8 mouse cellular contexts compared by ENCODE assay signal in genomic region chr1:171360253-171360652, GRCm38 (mm10). TPM values are rescaled to one million over a fixed set of nuclear protein-coding genes. Genes with fewer than 3 reads are reported as not detected.
A peak's percentile ranks its signal among the peaks of the same experiment; 100 is the strongest.
DNase-seq lines count a peak whose midpoint lies in the region; ATAC-seq and TF ChIP-seq lines count a peak whose summit lies in the region.

No protein-coding gene starts in this region.

- TF ChIP-seq POLR2A in heart, adult 2 months (IDR thresholded peaks at IDR 0.05; ENCODE audit: insufficient read depth, low read depth, low read length): no peak

- no peaks in the 10 kb centered on the region for H3K27me3 ChIP-seq in heart, adult 2 months (ENCODE audit: control insufficient read depth, insufficient read depth, low read length)
- H3K27me3 ChIP-seq in neural tube, embryonic 11.5 days (ENCODE audit: control insufficient read depth, insufficient read depth, low read length): no peaks in the 10 kb centered on the region
- no peaks in the 10 kb centered on the region for H3K27me3 ChIP-seq in forebrain, embryonic 15.5 days
- H3K27me3 ChIP-seq in liver, embryonic 11.5 days (replicated peaks; ENCODE audit: control insufficient read depth, insufficient read depth, low read length): no peaks in the 10 kb centered on the region

- intact Hi-C loops in heart, adult 2 months (cut with DNase I): loop anchor here (2.0 to 5.0 kb wide), 2 partner anchors 47 to 207 kb away; no protein-coding TSS in a partner anchor
- intact Hi-C loops in heart, postnatal 14 days (cut with DNase I): loop anchor here (5.0 kb wide), 1 partner anchor 207 kb away; no protein-coding TSS in a partner anchor

- no peak overlapping the region; the same call in 1 of the 2 replicates for H3K27ac ChIP-seq in heart, adult 2 months
- H3K27ac ChIP-seq in neural tube, embryonic 11.5 days (ENCODE audit: low read depth, low read length): peak overlapping the region; percentile 45
- peak overlapping the region; percentile 85 for H3K27ac ChIP-seq in forebrain, embryonic 15.5 days (replicated peaks)
- no peak overlapping the region for H3K27ac ChIP-seq in liver, embryonic 11.5 days (ENCODE audit: low read depth, low read length)

- H3K36me3 ChIP-seq in heart, adult 2 months (ENCODE audit: control insufficient read depth, insufficient read depth, low read length): no peaks in the 10 kb centered on the region
- H3K36me3 ChIP-seq in neural tube, embryonic 11.5 days (ENCODE audit: control insufficient read depth, insufficient read depth, low read length): 0 out of 2 replicates have a peak, but pooled peaks cover 2% of the 10 kb centered on the region
- peaks cover 15% of the 10 kb centered on the region for H3K36me3 ChIP-seq in forebrain, embryonic 15.5 days
- H3K36me3 ChIP-seq in liver, embryonic 11.5 days (ENCODE audit: control insufficient read depth, insufficient read depth, low read length): peaks cover 13% of the 10 kb centered on the region; the same call in 1 of the 2 replicates

- peak overlapping the region; percentile 80 for H3K4me2 ChIP-seq in neural tube, embryonic 11.5 days (ENCODE audit: low read depth)
- H3K4me2 ChIP-seq in forebrain, embryonic 15.5 days (replicated peaks): peak overlapping the region; percentile 84
- H3K4me2 ChIP-seq in liver, embryonic 11.5 days: peak overlapping the region; percentile 91

- no peaks in the 10 kb centered on the region for H3K79me2 ChIP-seq in heart, adult 2 months (replicated peaks; ENCODE audit: control insufficient read depth, insufficient read depth, low read length)

- no peaks in the 10 kb centered on the region; the same call in 1 of the 2 replicates for H3K4me1 ChIP-seq in heart, adult 2 months (ENCODE audit: control insufficient read depth, insufficient read depth, low read length)
- peaks cover 5% of the 10 kb centered on the region for H3K4me1 ChIP-seq in neural tube, embryonic 11.5 days (ENCODE audit: control insufficient read depth, insufficient read depth, low read length)
- H3K4me1 ChIP-seq in forebrain, embryonic 15.5 days: peaks cover 18% of the 10 kb centered on the region
- H3K4me1 ChIP-seq in liver, embryonic 11.5 days (replicated peaks; ENCODE audit: control insufficient read depth, insufficient read depth, low read length): peaks cover 11% of the 10 kb centered on the region

- peak; percentile 66; the same call in 1 of the 2 replicates for ATAC-seq in neural tube, embryonic 11.5 days (ENCODE audit: insufficient read depth, low FRiP score, low TSS enrichment)
- ATAC-seq in forebrain, embryonic 15.5 days (replicated peaks): no peak; the same call in 1 of the 2 replicates
- no peak for ATAC-seq in liver, embryonic 11.5 days (replicated peaks; ENCODE audit: low FRiP score)

- peak in 1 of 2 experiments; percentile 23 for DNase-seq in heart, adult 2 months
- no peak for DNase-seq in heart, postnatal 14 days
- no peak for DNase-seq in neural tube, embryonic 11.5 days (ENCODE audit: low spot score)
- DNase-seq in neural tube, embryonic 10.5 days (ENCODE audit: extremely low spot score, low spot score): no peak
- no peak for DNase-seq in liver, embryonic 11.5 days (ENCODE audit: low spot score)
- DNase-seq in right cerebral cortex, postnatal 10 days (ENCODE audit: low spot score in 2 of 2): peak; percentile 66 to 68
- no peak for DNase-seq in embryo, embryonic 10 days (ENCODE audit: low spot score)

- H3K9me3 ChIP-seq in neural tube, embryonic 11.5 days (ENCODE audit: control insufficient read depth, low read length): peaks cover 3% of the 10 kb centered on the region; the same call in 1 of the 2 replicates
- peaks cover 3% of the 10 kb centered on the region; the same call in 1 of the 2 replicates for H3K9me3 ChIP-seq in forebrain, embryonic 15.5 days
- H3K9me3 ChIP-seq in liver, embryonic 11.5 days (ENCODE audit: control insufficient read depth, low read length): no peaks in the 10 kb centered on the region

- no peak for TF ChIP-seq CTCF in heart, adult 2 months (IDR thresholded peaks at IDR 0.05)

- TF ChIP-seq EP300 in heart, adult 2 months (IDR thresholded peaks at IDR 0.05; ENCODE audit: insufficient read depth, low read depth, low read length): no peak

- H3K9ac ChIP-seq in heart, adult 2 months (ENCODE audit: low read depth, low read length): peak overlapping the region; percentile 20; the same call in 1 of the 2 replicates
- H3K9ac ChIP-seq in neural tube, embryonic 11.5 days (ENCODE audit: low read length): peak overlapping the region; percentile 41
- H3K9ac ChIP-seq in forebrain, embryonic 15.5 days (replicated peaks): peak overlapping the region; percentile 58
- H3K9ac ChIP-seq in liver, embryonic 11.5 days (ENCODE audit: low read depth, low read length): peak overlapping the region; percentile 59

- H3K4me3 ChIP-seq in heart, adult 2 months: peak overlapping the region; percentile 13; the same call in 1 of the 2 replicates
- peak overlapping the region; percentile 32 for H3K4me3 ChIP-seq in neural tube, embryonic 11.5 days (ENCODE audit: low read depth, low read length)
- H3K4me3 ChIP-seq in forebrain, embryonic 15.5 days: peak overlapping the region; percentile 51
- H3K4me3 ChIP-seq in liver, embryonic 11.5 days (ENCODE audit: low read depth, low read length): peak overlapping the region; percentile 54

- WGBS in heart, adult 2 months: 38% methylated on average over 26 of the region's 26 CpGs
- WGBS in neural tube, embryonic 11.5 days: 5% methylated on average over 26 of the region's 26 CpGs
- 3% methylated on average over 26 of the region's 26 CpGs for WGBS in forebrain, embryonic 15.5 days
- WGBS in liver, embryonic 11.5 days: 19% methylated on average over 26 of the region's 26 CpGs

RNA-seq across cellular contexts. Expression of gene Klhdc9, which starts 0.3 kb away (rescaled TPM):
- total RNA-seq in heart, adult 2 months (2021): under 1 TPM in 1 of 2 experiments, not detected in 1; 0.16 TPM
- polyA plus RNA-seq in heart, adult 2 months (2012; rRNA removed): 0.20 and 0.25 TPM in 2 replicates
- total RNA-seq in heart, postnatal 14 days (2021): under 1 TPM in 1 of 2 experiments, not detected in 1; 0.17 TPM
- polyA plus RNA-seq in neural tube, embryonic 11.5 days (2014; fragmentation: Nextera tagmentation; extraction: Ambion mirVana): 2.1 and 2.2 TPM in 2 replicates
- 3.8 and 4.0 TPM in 2 replicates for polyA plus RNA-seq in forebrain, embryonic 15.5 days (2015; fragmentation: Nextera tagmentation; extraction: Ambion mirVana)
- 0.66 and 0.77 TPM in 2 replicates for polyA plus RNA-seq in liver, embryonic 11.5 days (2014; fragmentation: Nextera tagmentation; extraction: Ambion mirVana)

RNA-seq across cellular contexts. Expression of gene Nectin4, which starts 9.6 kb away (rescaled TPM):
- total RNA-seq in heart, adult 2 months (2021): under 1 TPM; 0.13 to 0.23 TPM
- polyA plus RNA-seq in heart, adult 2 months (2012; rRNA removed): 0.21 and 0.29 TPM in 2 replicates
- under 1 TPM; 0.14 to 0.15 TPM for total RNA-seq in heart, postnatal 14 days (2021)
- 1.1 and 1.7 TPM in 2 replicates for polyA plus RNA-seq in neural tube, embryonic 11.5 days (2014; fragmentation: Nextera tagmentation; extraction: Ambion mirVana)
- 0.49 and 0.74 TPM in 2 replicates for polyA plus RNA-seq in forebrain, embryonic 15.5 days (2015; fragmentation: Nextera tagmentation; extraction: Ambion mirVana)
- 0.25 and 0.53 TPM in 2 replicates for polyA plus RNA-seq in liver, embryonic 11.5 days (2014; fragmentation: Nextera tagmentation; extraction: Ambion mirVana)

RNA-seq across cellular contexts. Expression of gene Pfdn2, which starts 14.8 kb away (rescaled TPM):
- 10 to 100 TPM; 68.3 to 97.4 TPM for total RNA-seq in heart, adult 2 months (2021)
- polyA plus RNA-seq in heart, adult 2 months (2012; rRNA removed): 25.4 and 29.8 TPM in 2 replicates
- 10 to 100 TPM; 63.7 to 74.3 TPM for total RNA-seq in heart, postnatal 14 days (2021)
- 61.2 and 68.0 TPM in 2 replicates for polyA plus RNA-seq in neural tube, embryonic 11.5 days (2014; fragmentation: Nextera tagmentation; extraction: Ambion mirVana)
- 146 and 149 TPM in 2 replicates for polyA plus RNA-seq in forebrain, embryonic 15.5 days (2015; fragmentation: Nextera tagmentation; extraction: Ambion mirVana)
- 68.0 and 73.7 TPM in 2 replicates for polyA plus RNA-seq in liver, embryonic 11.5 days (2014; fragmentation: Nextera tagmentation; extraction: Ambion mirVana)

RNA-seq across cellular contexts. Expression of gene Nit1, which starts 14.8 kb away (rescaled TPM):
- 10 to 100 TPM; 25.9 to 32.7 TPM for total RNA-seq in heart, adult 2 months (2021)
- polyA plus RNA-seq in heart, adult 2 months (2012; rRNA removed): 40.1 and 41.3 TPM in 2 replicates
- total RNA-seq in heart, postnatal 14 days (2021): 10 to 100 TPM; 20.0 to 24.6 TPM
- 30.7 and 34.0 TPM in 2 replicates for polyA plus RNA-seq in neural tube, embryonic 11.5 days (2014; fragmentation: Nextera tagmentation; extraction: Ambion mirVana)
- polyA plus RNA-seq in forebrain, embryonic 15.5 days (2015; fragmentation: Nextera tagmentation; extraction: Ambion mirVana): 57.8 and 62.0 TPM in 2 replicates
- 26.2 and 29.1 TPM in 2 replicates for polyA plus RNA-seq in liver, embryonic 11.5 days (2014; fragmentation: Nextera tagmentation; extraction: Ambion mirVana)

RNA-seq across cellular contexts. Expression of gene Arhgap30, which starts 28.5 kb away (rescaled TPM):
- 1 to 10 TPM; 2.3 to 2.4 TPM for total RNA-seq in heart, adult 2 months (2021)
- polyA plus RNA-seq in heart, adult 2 months (2012; rRNA removed): 2.6 and 3.2 TPM in 2 replicates
- 1 to 10 TPM; 2.3 to 4.5 TPM for total RNA-seq in heart, postnatal 14 days (2021)
- 0.41 and 0.78 TPM in 2 replicates for polyA plus RNA-seq in neural tube, embryonic 11.5 days (2014; fragmentation: Nextera tagmentation; extraction: Ambion mirVana)
- polyA plus RNA-seq in forebrain, embryonic 15.5 days (2015; fragmentation: Nextera tagmentation; extraction: Ambion mirVana): 0.61 and 0.71 TPM in 2 replicates
- 3.5 and 3.8 TPM in 2 replicates for polyA plus RNA-seq in liver, embryonic 11.5 days (2014; fragmentation: Nextera tagmentation; extraction: Ambion mirVana)

Comparison
In these comparisons a context has a peak if more than half of its experiments do, and no peak if none do; other contexts are left out.
1. DNase-seq: peak in right cerebral cortex, postnatal 10 days (2 of 2); none in heart, postnatal 14 days (0 of 2), neural tube, embryonic 11.5 days (single experiment), neural tube, embryonic 10.5 days (single experiment), liver, embryonic 11.5 days (single experiment) and embryo, embryonic 10 days (single experiment).
2. H3K27ac ChIP-seq: peak in neural tube, embryonic 11.5 days (single experiment) and forebrain, embryonic 15.5 days (single experiment); none in heart, adult 2 months (single experiment) and liver, embryonic 11.5 days (single experiment).
3. Peak in every context shown above with its lines, with median percentiles within 50 percentile points of each other: H3K4me3 ChIP-seq, H3K9ac ChIP-seq and H3K4me2 ChIP-seq.